Mouse (Mus musculus): ENCODE data around the gene Cyb5b.

Gene Cyb5b

DNA sequence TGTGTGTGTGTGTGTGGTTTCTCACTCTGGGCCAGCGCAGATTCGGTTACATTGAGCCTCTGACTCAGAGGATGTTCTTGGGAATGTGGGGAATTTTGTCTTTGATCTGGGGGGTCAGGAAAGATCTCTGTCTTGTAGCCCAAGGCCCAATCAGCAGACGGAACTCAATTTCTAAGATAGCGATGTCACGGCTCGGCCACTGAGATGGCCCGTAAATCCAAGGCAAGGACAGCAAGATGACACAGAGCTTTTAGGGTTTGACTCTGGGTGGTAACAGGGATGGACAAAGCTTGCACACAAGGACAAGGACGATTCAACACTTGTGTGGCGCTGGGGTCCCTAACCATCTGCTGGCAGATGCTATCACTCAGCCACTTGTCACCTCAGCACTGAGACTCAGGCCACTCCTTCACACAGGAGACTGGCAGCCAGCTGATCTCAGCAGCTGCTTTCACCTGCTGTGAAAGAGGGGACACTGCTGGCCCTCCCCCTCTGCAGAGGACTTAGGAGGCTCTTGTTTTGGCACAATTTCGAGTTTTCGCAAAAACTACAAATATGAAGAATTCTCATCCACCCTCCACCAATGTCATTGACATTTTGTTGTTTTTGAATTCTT is 76.7 kb downstream of the Cyb5b start:
- DNase-seq (ENCODE audit: low read depth), result no peak

DNA sequence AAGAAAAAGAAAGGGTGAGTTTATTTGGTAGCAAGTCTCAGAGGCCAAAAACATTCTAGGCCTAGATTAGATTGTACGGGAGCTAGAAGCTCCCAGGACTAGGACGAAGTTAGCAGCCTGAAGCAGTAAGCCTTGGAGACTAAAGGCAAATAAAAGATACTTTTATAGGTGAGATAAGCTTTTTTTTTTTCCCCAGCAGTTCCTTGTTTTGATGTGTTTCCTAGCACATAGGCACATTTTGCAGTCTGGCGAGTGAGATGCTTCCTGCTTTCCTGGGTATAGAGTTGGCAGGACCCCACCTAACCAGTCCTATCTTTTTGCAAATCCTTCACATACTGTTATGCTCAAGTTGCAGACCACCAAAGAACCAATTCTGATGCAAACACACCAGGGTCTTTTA is 82.8 kb downstream of the Cyb5b start:
- no peak for DNase-seq (ENCODE audit: low read depth)

DNA sequence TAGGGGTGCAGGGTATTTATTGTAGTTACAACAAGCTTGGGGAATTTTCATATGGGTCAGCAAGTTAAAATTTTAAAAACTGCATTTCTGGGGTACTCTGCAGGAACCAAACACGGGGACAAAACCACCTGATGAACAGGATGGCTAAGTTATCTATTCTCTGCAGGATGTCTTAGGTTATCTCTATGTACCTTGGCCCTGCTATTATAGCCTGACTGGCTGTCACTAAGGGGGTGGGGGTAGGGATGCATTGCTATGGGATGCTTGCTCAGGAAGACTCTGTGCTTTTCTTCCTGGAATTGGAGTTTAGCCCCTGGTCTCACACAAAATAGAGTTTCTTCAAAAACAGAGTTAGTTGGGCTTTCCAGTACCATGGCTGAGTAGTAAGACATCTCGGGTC is 83.3 kb downstream of the Cyb5b start:
- no peak for DNase-seq (ENCODE audit: low read depth)
